Mouse (Mus musculus) lung, postnatal 25 days (tissue): ENCODE measurements at regions not wholly inside any gene's neighbourhood (a gene's known extent, or its start where the extent isn't known, plus 50 kb on each side); places are given as distances from the start of the nearest gene placed in this dataset.
A peak's percentile ranks its signal among the peaks of the same experiment; 100 is the strongest.

ENCODE experiments used
- DNase-seq: peaks from one replicate; pipeline ENCODE4 v3.0.0; 2022; ENCODE audit warnings: low spot score

- no peak for DNase-seq
Observed at GRCm38 (mm10) chr16:85743022-85743421, 59.9 kb downstream of the Adamts1 start.

- DNase-seq: no peak
Observed at GRCm38 (mm10) chr16:85738606-85739195, 64.2 kb downstream of the Adamts1 start.

GRCm38 (mm10) chr16:85728026-85728425 is 74.9 kb downstream of the Adamts1 start:
- no peak for DNase-seq

- no peak for DNase-seq
Observed at GRCm38 (mm10) chr16:85721968-85722367, 80.9 kb downstream of the Adamts1 start.

- DNase-seq: no peak
Observed at GRCm38 (mm10) chr16:85712291-85712690, 90.6 kb downstream of the Adamts1 start.

GRCm38 (mm10) chr16:85704254-85705020 is 98.5 kb downstream of the Adamts1 start:
- no peak for DNase-seq

- no peak for DNase-seq
Observed at GRCm38 (mm10) chr16:85702889-85703480, 99.9 kb downstream of the Adamts1 start.

- DNase-seq: no peak
Observed at GRCm38 (mm10) chr16:85699329-85699728, 103.6 kb downstream of the Adamts1 start.

- DNase-seq: no peak
Observed at GRCm38 (mm10) chr16:85682721-85683120, 120.2 kb downstream of the Adamts1 start.

- DNase-seq: no peak
Observed at GRCm38 (mm10) chr16:85680351-85680750, 122.6 kb downstream of the Adamts1 start.

- DNase-seq: no peak
Observed at GRCm38 (mm10) chr16:85678781-85679180, 124.1 kb downstream of the Adamts1 start.

- DNase-seq: peak; percentile 20
Observed at GRCm38 (mm10) chr16:85678228-85678627, 124.7 kb downstream of the Adamts1 start.

- DNase-seq: peak; percentile 37
Observed at GRCm38 (mm10) chr16:85677027-85677426, 123.8 kb upstream of the Cyyr1 start.

GRCm38 (mm10) chr16:85668767-85669166 is 115.6 kb upstream of the Cyyr1 start:
- DNase-seq: no peak

GRCm38 (mm10) chr16:85667790-85668189 is 114.6 kb upstream of the Cyyr1 start:
- DNase-seq: no peak

GRCm38 (mm10) chr16:85649516-85649915 is 96.3 kb upstream of the Cyyr1 start:
- no peak for DNase-seq

GRCm38 (mm10) chr16:85640992-85641391 is 87.8 kb upstream of the Cyyr1 start:
- DNase-seq: no peak

- no peak for DNase-seq
Observed at GRCm38 (mm10) chr16:85637079-85637478, 83.9 kb upstream of the Cyyr1 start.

- no peak for DNase-seq
Observed at GRCm38 (mm10) chr16:85629738-85630137, 76.5 kb upstream of the Cyyr1 start.

- no peak for DNase-seq
Observed at GRCm38 (mm10) chr16:85624505-85624904, 71.3 kb upstream of the Cyyr1 start.

GRCm38 (mm10) chr16:85604089-85604488 is 50.9 kb upstream of the Cyyr1 start:
- no peak for DNase-seq
